17 mouse cellular contexts compared by ENCODE assay signal in the genomic region with DNA sequence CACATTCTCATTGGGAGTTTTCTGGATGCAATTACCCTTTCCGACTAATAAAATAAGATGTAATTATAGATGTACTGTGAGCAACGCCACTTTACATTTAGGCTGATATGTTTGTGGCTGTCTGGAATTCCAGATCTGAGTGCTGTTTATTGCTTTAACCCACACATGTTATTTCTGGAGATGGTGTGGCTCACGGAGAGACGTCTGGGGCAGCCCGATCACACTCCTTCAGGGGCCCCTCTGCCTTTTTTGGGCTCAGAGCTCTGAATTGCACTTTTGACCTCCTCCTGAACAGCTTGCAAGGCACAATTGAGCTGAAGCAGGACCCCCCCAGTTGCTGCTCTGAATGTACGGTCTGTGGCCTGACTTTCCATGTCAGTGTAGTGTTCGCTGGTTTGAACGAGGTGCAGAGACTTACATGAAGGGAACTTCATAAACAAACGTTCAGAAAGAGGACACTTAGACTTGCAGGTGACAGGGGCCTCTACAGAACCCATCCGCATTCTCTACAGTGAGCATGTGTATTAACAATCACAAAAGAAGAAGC. TPM values are rescaled to one million over a fixed set of nuclear protein-coding genes. Genes with fewer than 3 reads are reported as not detected.
A peak's percentile ranks its signal among the peaks of the same experiment; 100 is the strongest.
DNase-seq lines count a peak whose midpoint lies in the region; ATAC-seq and TF ChIP-seq lines count a peak whose summit lies in the region.
"Had no signal": no experiment of that assay in that cellular context is flagged by ENCODE, and none has a peak within 500 bp of the region (broad histone marks: within the 10 kb centered on the region; RNA-seq: fewer than 3 reads in every experiment).

No protein-coding gene starts in this region.

- H3K36me3 ChIP-seq in heart, embryonic 12.5 days = no peaks in the 10 kb centered on the region
- no peaks in the 10 kb centered on the region for H3K36me3 ChIP-seq in midbrain, embryonic 10.5 days
- no peaks in the 10 kb centered on the region for H3K36me3 ChIP-seq in midbrain, postnatal 0 days (ENCODE audit: insufficient read depth, low read length)
- no peaks in the 10 kb centered on the region for H3K36me3 ChIP-seq in embryonic facial prominence, embryonic 12.5 days
- no peaks in the 10 kb centered on the region for H3K36me3 ChIP-seq in limb, embryonic 11.5 days (ENCODE audit: control insufficient read depth, insufficient read depth, low read length)
- H3K36me3 ChIP-seq: hindbrain, embryonic 15.5 days had no signal

- no peak for TF ChIP-seq CTCF in midbrain, postnatal 0 days (IDR thresholded peaks at IDR 0.05)

- no peak for DNase-seq in heart, postnatal 36 days
- no peak for DNase-seq in midbrain, embryonic 10.5 days (ENCODE audit: low spot score)
- no peak for DNase-seq in midbrain, postnatal 0 days (ENCODE audit: low spot score)
- peak; percentile 46 for DNase-seq in limb, embryonic 11.5 days (ENCODE audit: low spot score)
- DNase-seq in gastrocnemius, postnatal 25 days = no peak
- DNase-seq in c-Kit-positive CD71-positive TER-119-positive erythroid progenitor cells, embryonic 14.5 days (ENCODE audit: low spot score) = no peak
- DNase-seq: adrenal gland, postnatal 25 days; cerebellum, adult 9-10 months; gastrocnemius, postnatal 14 days; kidney, adult 11 months; left cerebral cortex, postnatal 4 days; midbrain, embryonic 14.5 days; thymus, postnatal 36 days had no signal

- intact Hi-C loops in heart, postnatal 36 days (cut with DNase I) = no loop called here

- H3K4me3 ChIP-seq in heart, embryonic 12.5 days = no peak overlapping the region
- H3K4me3 ChIP-seq in midbrain, embryonic 10.5 days = no peak overlapping the region
- H3K4me3 ChIP-seq in midbrain, postnatal 0 days (ENCODE audit: low read depth, low read length) = no peak overlapping the region
- no peak overlapping the region for H3K4me3 ChIP-seq in embryonic facial prominence, embryonic 12.5 days
- H3K4me3 ChIP-seq in limb, embryonic 11.5 days (ENCODE audit: low read depth, low read length) = no peak overlapping the region
- H3K4me3 ChIP-seq: hindbrain, embryonic 15.5 days had no signal

- WGBS in heart, embryonic 12.5 days = 42% methylated on average over 10 of the region's 10 CpGs
- WGBS in midbrain, embryonic 10.5 days = 63% methylated on average over 10 of the region's 10 CpGs
- WGBS in midbrain, postnatal 0 days = 65% methylated on average over 10 of the region's 10 CpGs
- 33% methylated on average over 10 of the region's 10 CpGs for WGBS in embryonic facial prominence, embryonic 12.5 days
- 33% methylated on average over 10 of the region's 10 CpGs for WGBS in limb, embryonic 11.5 days

- no peak overlapping the region for H3K27ac ChIP-seq in heart, embryonic 12.5 days (ENCODE audit: poor library complexity, severe bottlenecking)
- H3K27ac ChIP-seq in midbrain, embryonic 10.5 days (replicated peaks) = 0 out of 2 replicates have a peak overlapping the region, but pooled peaks have one; percentile 55
- H3K27ac ChIP-seq in midbrain, postnatal 0 days (ENCODE audit: low read depth, low read length) = no peak overlapping the region
- peak overlapping the region; percentile 77 for H3K27ac ChIP-seq in embryonic facial prominence, embryonic 12.5 days
- peak overlapping the region; percentile 56; the same call in 1 of the 2 replicates for H3K27ac ChIP-seq in limb, embryonic 11.5 days (replicated peaks; ENCODE audit: low read depth, low read length)
- H3K27ac ChIP-seq: hindbrain, embryonic 15.5 days; kidney, postnatal 0 days had no signal

- H3K4me2 ChIP-seq in heart, embryonic 12.5 days = peak overlapping the region; percentile 45
- no peak overlapping the region for H3K4me2 ChIP-seq in midbrain, postnatal 0 days (ENCODE audit: low read depth, low read length, poor library complexity, severe bottlenecking)
- H3K4me2 ChIP-seq in embryonic facial prominence, embryonic 12.5 days (replicated peaks) = no peak overlapping the region
- no peak overlapping the region for H3K4me2 ChIP-seq in limb, embryonic 11.5 days (ENCODE audit: low read depth, severe bottlenecking)
- H3K4me2 ChIP-seq: hindbrain, embryonic 15.5 days had no signal

- ATAC-seq in heart, embryonic 12.5 days (ENCODE audit: insufficient number of reproducible peaks, low FRiP score) = no peak
- ATAC-seq in midbrain, postnatal 0 days (ENCODE audit: low FRiP score) = no peak
- ATAC-seq in embryonic facial prominence, embryonic 12.5 days (ENCODE audit: insufficient number of reproducible peaks, insufficient read depth, low FRiP score, low TSS enrichment) = 0 out of 2 replicates have a peak, but pooled peaks have one; percentile 61
- peak; percentile 79 for ATAC-seq in limb, embryonic 11.5 days (ENCODE audit: insufficient number of reproducible peaks, low FRiP score, low TSS enrichment, low read depth)

- H3K4me1 ChIP-seq in heart, embryonic 12.5 days (replicated peaks) = peaks cover 12% of the 10 kb centered on the region; the same call in 1 of the 2 replicates
- H3K4me1 ChIP-seq in midbrain, embryonic 10.5 days = peaks cover 10% of the 10 kb centered on the region
- H3K4me1 ChIP-seq in midbrain, postnatal 0 days (ENCODE audit: insufficient read depth, low read length) = no peaks in the 10 kb centered on the region
- H3K4me1 ChIP-seq in embryonic facial prominence, embryonic 12.5 days = peaks cover 21% of the 10 kb centered on the region
- peaks cover 21% of the 10 kb centered on the region for H3K4me1 ChIP-seq in limb, embryonic 11.5 days (ENCODE audit: control insufficient read depth, insufficient read depth, low read length)
- H3K4me1 ChIP-seq: hindbrain, embryonic 15.5 days had no signal

- H3K27me3 ChIP-seq in heart, embryonic 12.5 days (replicated peaks) = no peaks in the 10 kb centered on the region
- no peaks in the 10 kb centered on the region for H3K27me3 ChIP-seq in midbrain, embryonic 10.5 days (ENCODE audit: low read depth, poor library complexity, severe bottlenecking)
- H3K27me3 ChIP-seq in midbrain, postnatal 0 days (ENCODE audit: insufficient read depth, low read length) = no peaks in the 10 kb centered on the region
- H3K27me3 ChIP-seq in embryonic facial prominence, embryonic 12.5 days = no peaks in the 10 kb centered on the region
- H3K27me3 ChIP-seq in limb, embryonic 11.5 days (ENCODE audit: control insufficient read depth, insufficient read depth, low read length) = no peaks in the 10 kb centered on the region
- H3K27me3 ChIP-seq: hindbrain, embryonic 15.5 days had no signal

- peak overlapping the region; percentile 34; the same call in 1 of the 2 replicates for H3K9ac ChIP-seq in heart, embryonic 12.5 days
- no peak overlapping the region for H3K9ac ChIP-seq in midbrain, postnatal 0 days (replicated peaks; ENCODE audit: low read length, poor library complexity, severe bottlenecking)
- H3K9ac ChIP-seq in embryonic facial prominence, embryonic 12.5 days = no peak overlapping the region
- H3K9ac ChIP-seq in limb, embryonic 11.5 days (ENCODE audit: low read length) = no peak overlapping the region; the same call in 1 of the 2 replicates
- H3K9ac ChIP-seq: hindbrain, embryonic 15.5 days had no signal

- no peaks in the 10 kb centered on the region for H3K9me3 ChIP-seq in heart, embryonic 12.5 days (replicated peaks)
- no peaks in the 10 kb centered on the region for H3K9me3 ChIP-seq in midbrain, embryonic 10.5 days (replicated peaks)
- H3K9me3 ChIP-seq in midbrain, postnatal 0 days (ENCODE audit: low read length) = no peaks in the 10 kb centered on the region
- H3K9me3 ChIP-seq in embryonic facial prominence, embryonic 12.5 days = no peaks in the 10 kb centered on the region
- H3K9me3 ChIP-seq in limb, embryonic 11.5 days (ENCODE audit: control insufficient read depth, low read length) = no peaks in the 10 kb centered on the region
- H3K9me3 ChIP-seq: hindbrain, embryonic 15.5 days had no signal

RNA-seq across cellular contexts. Expression of a gene that starts 55.1 kb away (rescaled TPM):
- 141 and 179 TPM in 2 replicates for polyA plus RNA-seq in heart, embryonic 12.5 days (2016; fragmentation: Nextera tagmentation; extraction: Ambion mirVana)
- total RNA-seq in heart, postnatal 36 days (2021) = 1 to 10 TPM; 5.2 to 5.7 TPM
- 129 and 187 TPM in 2 replicates for polyA plus RNA-seq in midbrain, embryonic 10.5 days (2016; fragmentation: Nextera tagmentation; extraction: Ambion mirVana)
- 30.8 and 70.0 TPM in 2 replicates for total RNA-seq in midbrain, postnatal 0 days (2014; rRNA removed)
- polyA plus RNA-seq in midbrain, postnatal 0 days (2015; fragmentation: Nextera tagmentation; extraction: Ambion mirVana) = 32.8 and 34.1 TPM in 2 replicates
- polyA plus RNA-seq in embryonic facial prominence, embryonic 12.5 days (2016; fragmentation: Nextera tagmentation; extraction: Ambion mirVana) = 523 and 527 TPM in 2 replicates
- 157 and 162 TPM in 2 replicates for polyA plus RNA-seq in limb, embryonic 11.5 days (2014; fragmentation: Nextera tagmentation; extraction: Ambion mirVana)
- total RNA-seq in gastrocnemius, postnatal 25 days (2021) = 10 to 100 TPM in 1 of 2 experiments, 1 to 10 TPM in 1; 4.0 to 22.4 TPM

Comparison
In these comparisons a context has a peak if more than half of its experiments do, and no peak if none do; other contexts are left out.
1. H3K27ac ChIP-seq: peak in midbrain, embryonic 10.5 days (single experiment), embryonic facial prominence, embryonic 12.5 days (single experiment) and limb, embryonic 11.5 days (single experiment); none in heart, embryonic 12.5 days (single experiment) and midbrain, postnatal 0 days (single experiment).
2. ATAC-seq: peak in embryonic facial prominence, embryonic 12.5 days (single experiment) and limb, embryonic 11.5 days (single experiment); none in heart, embryonic 12.5 days (single experiment) and midbrain, postnatal 0 days (single experiment).